Mouse (Mus musculus) liver, postnatal 0 days (tissue): Measurements from ENCODE around the gene Gstcd.

ENCODE experiments used
- CTCF ChIP-seq: sonication (generic); IDR thresholded peaks from 2 replicates; pipeline ENCODE4 v1.5.1; 2016; ENCODE audit warnings: antibody characterized with exemption, low read depth
- EP300 ChIP-seq: IDR thresholded peaks from 2 replicates; pipeline ENCODE4 v1.6.1; 2016; ENCODE audit warnings: antibody characterized with exemption, low read depth, mild to moderate bottlenecking

- TF ChIP-seq CTCF (no peak), EP300 (no peak)
Observed at GRCm38 (mm10) chr3:133103768-133104167, 11.9 kb upstream of the Gstcd start.
